Mouse (Mus musculus): ENCODE measurements around the gene Adam33. TPM values are rescaled to one million over a fixed set of nuclear protein-coding genes. Genes with fewer than 3 reads are reported as not detected.
"Not testable (repeated sequence)": the region's sequence is repeated elsewhere in the genome, so short reads cannot be mapped to it uniquely, and the experiment has no call there.

Adam33 gene
- 3.8 and 4.8 TPM in 2 replicates for total RNA-seq (2021)
- long read RNA-seq, partial matches to known transcripts, result 2 of 7 reads
- long read RNA-seq, other reads (novel, unspliced or antisense), result 4 of 7 reads

DNA sequence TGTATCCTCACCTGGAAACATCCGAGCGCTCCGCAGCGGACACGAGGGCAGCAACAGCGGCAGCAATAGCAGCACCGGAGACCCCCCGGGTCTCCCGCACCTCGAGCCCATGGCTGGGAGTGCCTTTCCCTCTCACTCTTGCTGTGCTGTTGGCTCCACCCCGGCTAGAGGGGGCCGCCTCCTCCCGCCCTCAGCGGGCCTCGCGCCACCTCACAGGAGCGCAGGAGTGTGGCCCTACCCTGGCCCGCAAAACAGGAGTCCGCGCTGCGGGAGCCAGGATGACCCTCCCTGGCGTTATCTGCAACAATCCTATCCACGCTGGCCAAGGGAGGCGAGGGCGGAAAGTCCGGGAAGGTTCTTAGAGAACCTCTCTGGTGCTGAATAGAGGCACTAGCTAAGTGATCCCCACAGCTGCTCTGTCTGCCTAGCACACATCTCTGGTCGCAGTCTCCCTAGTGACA lies at the start of gene Adam33:
Gene Adam33 (minus strand): TSS at position 411 of the 461 bp plus-strand sequence.
- no peak for DNase-seq

DNA sequence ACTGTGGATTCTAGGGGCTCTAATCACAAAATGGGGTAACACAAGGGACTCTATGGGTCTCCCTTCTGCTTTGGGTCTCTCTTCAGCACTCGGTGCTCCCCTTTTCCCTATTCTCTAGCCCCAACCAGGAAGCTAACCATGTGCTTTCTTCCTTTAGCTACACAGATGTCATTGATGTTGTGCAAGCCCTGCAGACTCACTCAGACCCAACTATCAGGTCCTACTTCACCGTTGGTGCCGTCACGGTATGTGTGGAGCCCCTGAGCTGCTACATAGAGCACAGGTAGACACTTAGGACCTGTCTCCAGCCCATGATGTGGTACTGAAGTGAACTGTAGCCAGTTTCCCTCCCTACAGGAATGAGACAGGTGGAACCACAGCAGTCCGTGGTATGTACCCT lies 42.4 kb upstream of the Adam33 start:
- no peak for DNase-seq

DNA sequence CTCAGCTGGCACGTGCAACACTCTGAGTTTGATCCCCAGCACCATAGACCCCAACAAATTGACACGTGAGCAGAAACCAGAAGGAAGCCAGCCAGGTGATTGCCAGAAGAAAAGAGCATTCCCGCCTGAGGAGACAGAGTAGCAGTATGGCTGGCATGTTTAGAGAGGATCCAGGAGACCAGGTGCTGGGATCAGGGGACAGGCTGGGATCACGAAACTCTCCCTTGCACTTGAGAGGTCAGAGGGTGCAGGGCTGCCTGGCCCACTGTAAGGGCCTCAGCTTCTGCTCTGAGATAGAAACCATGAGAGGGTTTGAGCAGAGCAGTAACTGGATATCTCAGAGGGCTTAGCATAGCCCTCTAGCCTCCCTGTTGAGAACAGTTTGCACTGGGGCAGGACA lies 41.4 kb upstream of the Adam33 start:
- not testable (repeated sequence) for DNase-seq

DNA sequence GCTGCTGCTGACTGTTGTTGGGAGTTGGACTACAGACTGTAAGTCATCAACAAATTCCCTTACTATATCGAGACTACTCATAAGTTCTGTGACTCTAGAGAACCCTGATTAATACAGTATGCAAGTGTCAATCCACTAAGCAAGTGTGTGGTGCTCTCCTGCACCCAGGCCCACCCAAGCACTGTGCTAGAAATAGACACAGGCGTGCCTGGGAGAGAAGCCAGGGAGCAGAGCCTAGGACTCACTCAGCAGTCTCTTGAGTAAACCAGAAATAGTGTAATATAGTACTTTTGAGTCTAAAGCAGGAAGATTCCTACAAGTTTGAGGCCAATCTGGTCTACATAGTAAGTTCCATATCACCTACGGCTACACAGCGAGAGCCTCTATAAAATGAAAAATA lies 40.4 kb upstream of the Adam33 start:
- DNase-seq, result no peak

DNA sequence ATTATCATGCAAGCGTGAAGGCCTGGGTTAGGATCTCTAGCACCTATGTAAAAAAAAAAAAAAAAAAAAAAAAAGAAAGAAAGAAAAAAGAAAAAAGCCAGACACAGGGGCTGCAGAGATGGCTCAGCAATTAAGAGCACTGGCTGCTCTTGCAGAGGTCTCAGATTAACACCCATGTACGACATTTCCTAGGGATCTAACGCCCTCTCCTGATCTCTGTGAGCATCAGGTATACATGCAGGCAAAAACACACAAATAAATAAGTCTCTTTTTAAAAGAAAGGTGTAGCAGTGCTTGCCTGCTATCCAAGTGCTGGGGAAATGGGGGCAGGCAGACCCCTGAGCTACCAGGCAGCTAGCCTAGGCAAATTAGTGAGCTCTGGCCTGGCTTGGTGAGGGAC lies 37.9 kb upstream of the Adam33 start:
- DNase-seq, result no peak

DNA sequence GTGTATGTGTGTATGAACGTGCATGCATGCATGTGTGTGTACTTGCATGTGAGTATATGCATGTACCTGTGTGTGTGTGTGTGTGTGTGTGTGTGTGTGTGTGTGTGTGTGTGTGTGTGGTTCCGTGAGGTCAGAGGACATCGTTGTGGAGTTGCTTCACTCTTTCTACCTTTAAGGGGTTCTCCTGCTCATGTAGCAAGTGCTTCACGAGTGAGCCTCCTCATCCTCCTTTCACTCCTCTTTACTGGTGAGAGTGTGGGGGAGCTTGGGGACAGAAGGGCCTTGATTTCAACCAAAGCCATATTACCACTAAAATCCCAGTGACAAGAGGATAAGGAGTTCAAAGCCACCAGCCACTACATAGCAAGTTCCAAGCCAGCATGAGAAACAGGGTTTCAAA lies 33.5 kb upstream of the Adam33 start:
- no peak for DNase-seq

DNA sequence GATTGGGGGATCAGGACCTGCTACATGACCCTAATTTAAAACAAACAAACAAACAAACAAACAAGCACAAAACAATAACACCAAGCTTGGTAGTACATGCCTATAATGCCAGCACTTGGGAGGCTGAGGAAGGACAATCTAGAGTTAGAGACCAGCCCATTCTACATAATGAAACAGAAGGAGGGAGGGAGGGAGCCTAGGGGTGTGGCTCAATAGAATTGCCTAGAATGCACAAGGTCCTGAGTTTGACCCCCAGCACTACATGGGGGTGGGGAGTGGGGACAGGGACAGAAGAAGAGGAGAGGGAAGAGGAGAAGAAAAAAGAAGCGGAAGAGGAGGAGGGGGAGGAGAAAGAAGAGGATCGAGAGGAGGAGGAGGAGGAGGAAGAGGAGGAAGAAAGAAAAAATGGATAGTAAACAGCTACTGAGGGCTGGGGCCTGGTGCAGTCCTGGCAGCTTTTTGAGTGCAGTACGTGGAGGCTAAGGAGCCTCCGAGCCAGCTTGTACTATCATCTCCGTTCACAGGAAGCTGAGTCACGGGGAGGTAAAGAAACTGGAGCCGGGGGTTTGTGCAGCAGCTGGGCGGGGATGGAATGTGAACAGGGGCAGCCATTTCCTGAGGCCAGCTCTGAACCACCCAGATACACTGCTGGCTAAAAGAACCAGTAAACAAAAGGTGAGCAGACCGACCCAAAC lies 32.6 kb upstream of the Adam33 start:
- DNase-seq, result peak; percentile 21

DNA sequence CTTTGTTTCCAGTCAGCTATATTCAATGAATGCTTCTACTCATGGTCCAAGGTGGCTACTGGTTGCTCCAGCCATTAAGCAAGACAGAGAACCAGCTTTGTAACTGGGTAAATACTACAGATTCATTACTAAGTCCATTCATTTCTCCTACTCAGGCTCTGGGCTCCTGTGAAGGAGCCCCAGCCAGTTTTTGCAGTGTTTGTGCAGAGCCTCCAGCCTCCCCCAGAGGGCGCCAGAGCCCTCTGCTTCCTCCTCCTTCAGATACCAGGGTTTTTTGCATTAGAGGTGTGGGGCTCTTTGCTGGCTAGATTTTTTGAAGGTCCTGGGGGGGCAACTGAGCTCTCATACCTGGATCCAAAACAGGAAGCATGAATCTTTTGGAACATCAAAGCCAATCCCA lies 31.2 kb upstream of the Adam33 start:
- DNase-seq, result peak; percentile 73

DNA sequence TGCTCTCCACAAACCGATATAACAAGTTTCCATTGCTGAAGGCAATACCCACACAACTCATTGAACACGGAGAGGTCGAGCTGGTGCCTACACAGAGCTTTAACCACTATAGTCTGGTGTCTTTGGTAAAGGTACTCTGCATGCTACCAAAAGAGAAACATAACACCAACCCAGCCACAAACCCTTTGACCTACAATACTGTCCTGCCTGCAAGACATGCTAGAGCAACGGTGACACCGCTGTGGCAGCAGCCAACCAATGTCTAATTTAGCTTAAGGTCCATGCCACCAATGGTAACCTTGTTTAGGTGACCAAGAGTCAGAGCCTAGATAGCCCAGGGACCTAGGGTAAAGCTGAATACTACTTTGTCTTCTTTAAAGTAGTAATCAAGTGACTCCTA lies 30.0 kb upstream of the Adam33 start:
- DNase-seq, result no peak

DNA sequence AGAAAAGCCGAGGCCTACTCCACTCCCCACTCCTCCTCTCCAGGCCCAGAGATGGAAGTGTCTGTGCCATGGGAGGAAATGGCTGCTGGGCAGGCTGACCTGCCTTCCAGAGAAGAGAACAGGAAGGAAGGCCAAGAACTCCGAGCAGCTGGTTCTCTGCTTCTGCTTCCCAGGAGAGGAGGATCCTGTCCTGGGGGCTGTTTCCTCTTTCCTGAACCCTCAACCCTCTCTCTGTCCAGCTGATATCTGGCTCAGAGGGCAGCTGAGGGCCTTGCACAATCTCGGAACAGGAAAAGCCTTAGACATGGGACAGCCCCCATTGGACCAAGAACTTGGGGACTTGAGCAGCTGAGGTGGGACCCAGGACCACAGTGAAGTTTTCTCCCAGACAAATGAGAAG lies 27.2 kb upstream of the Adam33 start:
- DNase-seq, result no peak

DNA sequence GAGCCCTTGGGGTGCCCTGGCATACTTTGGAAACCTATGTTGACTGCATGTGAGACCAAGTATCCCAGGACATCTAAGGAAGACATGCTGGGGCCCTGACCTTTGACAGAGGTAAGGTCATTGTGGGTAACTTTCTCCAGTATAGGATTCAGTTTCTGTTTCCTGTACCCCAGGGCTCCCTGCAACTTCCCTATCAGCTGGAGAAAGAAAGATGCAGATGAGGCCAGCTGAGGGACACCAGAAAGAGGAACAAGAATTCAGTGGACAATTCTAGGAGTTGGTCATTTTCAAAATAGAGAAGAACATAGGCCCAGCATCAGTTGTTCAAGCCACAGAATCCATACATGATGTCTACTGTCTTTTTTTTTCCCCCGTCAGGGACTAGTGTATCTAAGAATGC lies 26.0 kb upstream of the Adam33 start:
- no peak for DNase-seq

DNA sequence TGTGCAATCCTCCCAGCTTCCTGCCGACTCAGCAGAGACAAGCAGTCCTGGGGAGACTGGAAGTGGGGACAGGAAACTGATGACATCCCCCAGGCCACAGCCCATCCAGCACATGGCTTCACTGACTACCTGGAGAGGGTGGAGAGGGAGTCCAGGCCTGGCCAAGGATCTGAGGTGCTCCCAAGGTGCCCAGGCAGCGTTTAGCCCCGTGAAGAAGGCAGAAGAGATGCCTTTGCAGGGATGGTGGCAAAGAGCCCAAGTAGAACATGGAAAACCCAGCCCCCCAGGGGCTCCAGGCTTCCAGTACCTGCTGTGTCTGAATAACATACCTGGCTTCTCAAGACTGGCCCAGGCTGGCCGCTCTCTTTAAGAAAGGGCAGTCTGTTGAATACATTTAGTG lies 25.0 kb upstream of the Adam33 start:
- DNase-seq, result no peak

DNA sequence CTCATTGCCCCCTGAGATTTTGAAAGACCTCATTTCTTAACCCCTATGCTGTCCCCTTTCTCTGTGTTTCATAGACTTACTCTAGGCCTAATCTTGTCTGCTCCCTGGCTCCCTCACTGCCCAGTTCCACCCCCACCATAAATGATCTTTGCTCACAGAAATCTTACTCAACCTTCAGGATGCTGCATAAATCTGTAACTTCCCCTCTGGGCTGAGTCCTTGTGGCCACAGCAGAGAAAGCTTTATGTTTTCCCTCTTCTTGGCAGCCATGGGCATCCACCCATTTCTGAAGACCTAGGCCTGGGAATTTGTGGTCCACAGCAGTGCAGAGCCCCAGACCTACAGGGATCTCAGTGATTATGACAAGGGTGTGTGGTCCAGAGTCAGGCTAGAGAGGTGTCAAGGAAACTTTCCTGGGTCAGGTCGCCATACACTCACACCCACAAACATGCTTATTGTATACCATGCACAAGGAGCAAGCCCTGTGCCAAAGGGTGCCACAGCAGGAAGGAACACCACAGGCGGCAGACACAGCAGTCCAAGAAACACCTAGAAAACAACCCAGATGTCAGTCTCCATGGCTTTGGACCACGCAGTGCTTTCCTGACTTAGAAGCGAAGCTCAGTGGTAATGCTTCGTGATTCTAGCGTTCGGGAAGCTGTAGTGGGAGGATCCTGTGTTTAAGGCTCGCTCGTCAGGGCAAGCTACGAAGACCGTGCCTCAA lies 23.2 kb upstream of the Adam33 start, which contains the start of gene Siglec1:
Gene Siglec1 (minus strand): TSS at position 99 of the 724 bp plus-strand sequence.
- no peak for DNase-seq

DNA sequence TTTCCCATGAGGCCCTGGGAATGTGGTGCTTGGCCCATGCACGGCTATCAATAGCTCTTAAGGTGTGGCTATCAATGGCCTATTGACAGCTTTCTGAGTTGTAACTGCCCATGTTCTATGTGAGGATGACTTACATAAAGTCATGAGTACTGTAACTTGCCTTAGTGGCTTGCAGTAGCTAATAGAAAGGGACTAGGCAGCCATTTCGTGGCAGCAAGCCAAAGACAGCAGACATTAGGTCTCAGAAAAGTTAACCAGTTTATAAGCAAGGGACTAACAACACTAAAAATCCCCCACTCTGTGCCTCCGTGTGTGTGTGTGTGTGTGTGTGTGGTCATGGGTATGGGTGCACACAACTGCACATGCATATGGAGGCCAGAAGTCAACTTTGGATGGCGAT lies 20.6 kb upstream of the Adam33 start:
- DNase-seq, result no peak

DNA sequence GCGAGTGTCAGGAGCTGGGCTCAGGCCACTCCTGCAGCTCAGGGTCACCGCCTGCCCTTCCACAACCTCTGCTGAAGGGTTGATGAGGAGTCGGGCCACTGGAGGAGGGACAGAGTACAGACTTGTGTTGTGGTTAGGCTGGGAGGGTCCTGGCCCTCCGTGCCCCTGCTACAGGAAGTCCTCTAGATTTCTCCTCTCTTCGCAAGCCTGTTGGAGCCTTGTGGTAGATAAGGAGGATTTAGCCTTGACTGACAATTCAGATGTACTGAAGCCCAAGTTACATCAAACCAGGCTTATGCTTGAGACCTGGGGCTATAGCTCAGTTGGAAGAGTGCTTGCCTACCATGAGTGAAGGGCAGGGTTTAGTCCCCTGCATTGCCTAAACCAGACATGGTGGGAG lies 16.9 kb upstream of the Adam33 start:
- no peak for DNase-seq

DNA sequence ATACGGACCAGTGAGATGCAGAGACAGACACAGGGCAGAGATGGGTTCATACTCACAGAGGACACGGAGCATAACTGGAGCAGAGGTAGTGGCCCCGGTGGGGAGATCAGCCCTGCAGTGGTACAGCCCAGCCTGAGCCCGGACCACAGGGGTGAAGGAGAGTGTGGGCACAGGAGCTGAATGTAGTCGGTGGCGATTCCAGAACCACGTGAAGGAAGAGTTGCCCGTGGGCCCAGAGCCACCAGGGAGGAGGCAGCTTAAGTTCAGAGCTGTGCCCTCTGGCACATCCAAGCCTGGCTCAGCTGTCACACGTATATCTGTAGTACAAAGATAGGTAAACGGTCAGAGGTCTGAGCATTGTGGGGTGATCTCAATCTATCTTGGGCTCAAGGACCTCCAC lies 8.9 kb upstream of the Adam33 start:
- DNase-seq, result no peak

DNA sequence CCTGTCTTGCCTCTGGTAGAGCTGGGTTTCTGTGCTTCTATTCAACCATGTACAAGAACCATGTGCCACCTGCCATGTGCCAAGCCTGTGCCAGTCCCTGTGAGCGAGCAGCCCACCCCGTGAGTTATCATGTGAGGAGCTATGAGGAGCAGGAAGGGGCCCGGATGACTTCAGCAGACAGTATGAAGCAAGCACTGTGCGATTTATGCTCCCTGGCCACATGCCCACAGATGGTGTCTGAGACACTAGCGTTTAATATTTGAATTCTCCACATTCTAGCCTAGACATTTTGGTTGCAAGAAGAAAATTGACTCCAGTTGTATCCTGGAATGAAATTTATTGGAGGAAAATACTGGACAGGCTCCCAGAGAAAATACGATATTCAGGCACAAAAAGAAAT lies 3.9 kb upstream of the Adam33 start:
- DNase-seq, result peak; percentile 58

DNA sequence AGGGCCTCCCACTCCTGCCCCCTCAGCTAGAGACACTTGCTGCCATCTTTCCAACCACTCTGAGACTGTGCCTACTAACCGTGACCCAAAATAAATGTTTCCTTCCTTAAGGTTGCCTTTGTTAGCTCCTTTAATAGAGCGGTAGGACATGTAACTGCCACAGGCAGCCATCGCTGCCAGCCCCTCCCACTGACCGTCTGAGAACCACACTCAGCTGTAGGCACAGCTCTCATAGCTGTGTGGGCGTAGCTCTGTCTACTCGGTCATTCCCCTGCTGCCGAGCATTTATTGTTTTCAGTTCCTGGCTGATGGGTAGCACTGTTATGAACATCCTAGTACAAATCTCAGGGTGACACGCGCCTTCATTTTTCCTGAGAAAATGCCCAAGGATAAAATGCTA lies 2.7 kb upstream of the Adam33 start:
- DNase-seq, result no peak

DNA sequence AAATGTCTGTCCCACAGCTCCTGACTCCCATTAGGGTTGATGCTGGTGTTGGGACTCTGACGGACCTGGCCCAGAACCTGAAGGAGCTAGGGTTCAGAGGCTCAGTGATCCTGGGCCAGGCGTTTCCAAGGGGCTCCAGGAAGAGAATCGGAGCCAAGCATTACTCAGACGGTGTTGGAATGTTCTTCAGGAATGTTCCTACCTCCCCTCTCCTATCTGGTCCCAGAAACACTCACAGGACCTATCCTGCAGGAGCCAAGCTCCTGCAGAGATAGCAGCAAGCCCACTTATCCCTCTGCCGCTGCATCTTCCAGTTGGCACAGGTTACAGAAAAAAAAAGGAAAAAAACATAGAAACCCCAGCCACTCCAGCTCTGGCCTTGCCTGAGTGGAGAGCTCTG lies 2.0 kb downstream of the Adam33 start:
- no peak for DNase-seq

DNA sequence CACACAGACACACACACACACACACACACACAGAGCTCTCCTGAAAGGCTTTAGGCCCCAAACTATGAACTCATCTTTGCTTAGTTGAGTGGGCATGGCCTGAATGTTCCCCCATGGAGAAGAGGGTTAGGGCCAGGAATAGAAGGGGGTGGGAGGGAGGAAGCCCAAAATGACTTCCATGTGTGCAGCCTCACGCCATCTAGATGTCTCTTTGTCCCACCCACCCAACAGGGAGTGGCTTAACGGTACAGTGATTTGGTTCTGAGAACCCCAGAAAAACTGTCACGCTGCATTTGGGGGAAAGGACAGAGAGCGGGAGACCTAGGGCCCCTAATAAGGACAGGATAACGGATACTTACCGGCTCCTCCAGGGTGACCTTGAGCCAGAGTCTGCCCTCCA lies 2.8 kb downstream of the Adam33 start:
- no peak for DNase-seq

DNA sequence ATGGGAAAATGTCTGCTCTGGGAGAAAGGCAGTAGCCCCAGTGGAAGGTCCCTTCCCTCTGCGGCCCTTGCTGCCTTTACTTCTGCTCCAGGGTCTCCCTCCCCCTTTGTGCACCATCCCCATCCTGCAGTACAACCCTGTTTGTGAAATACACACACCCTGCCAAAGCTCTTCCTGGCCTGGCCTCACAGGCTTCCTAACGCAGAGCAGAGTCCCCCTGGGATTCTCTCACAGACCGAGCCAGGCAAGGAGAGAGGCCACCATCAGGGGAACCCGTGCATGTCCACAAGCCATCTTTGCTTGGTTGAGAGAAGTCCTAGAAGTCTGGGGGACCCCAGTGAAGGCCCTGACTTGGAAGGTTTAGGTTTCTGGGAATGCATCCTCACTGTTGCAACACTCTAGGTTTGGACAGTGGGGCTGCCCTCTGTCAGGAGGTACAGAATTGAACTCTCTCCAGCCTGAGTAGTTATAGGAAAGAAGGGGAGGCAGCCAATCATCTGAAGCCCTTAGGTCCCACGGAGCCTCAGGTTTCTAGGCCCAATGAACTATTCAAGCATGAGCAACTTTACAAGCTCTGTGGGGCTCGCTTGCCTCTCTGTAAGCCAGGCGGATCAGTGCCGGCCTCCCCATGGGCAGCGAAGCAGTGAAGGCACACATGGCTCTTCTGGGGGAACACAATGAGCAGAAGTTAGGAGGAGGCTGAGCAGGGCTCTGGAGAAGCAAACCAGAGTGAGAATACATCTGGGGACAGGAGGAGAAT lies 3.7 kb downstream of the Adam33 start:
- no peak for DNase-seq

DNA sequence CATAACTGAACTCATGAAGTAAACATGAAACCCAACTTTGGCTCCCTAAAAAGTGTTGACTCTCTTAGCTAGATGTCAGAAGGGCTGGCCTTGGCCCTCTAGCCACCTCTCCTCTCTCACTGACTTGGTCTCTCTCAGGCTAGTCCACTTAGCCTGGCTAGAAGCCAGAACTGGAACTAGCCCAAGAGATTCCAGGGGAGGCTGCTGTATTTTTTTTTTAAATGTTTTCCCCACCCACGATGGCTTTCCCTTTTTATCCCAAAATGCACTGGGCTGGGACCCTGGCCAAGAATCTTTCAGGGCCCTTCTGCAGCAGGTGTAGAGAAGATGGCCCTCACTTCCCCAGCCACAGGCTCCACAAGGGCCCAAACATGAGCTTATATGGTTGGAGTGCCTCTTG lies 4.2 kb downstream of the Adam33 start:
- peak; percentile 57 for DNase-seq

DNA sequence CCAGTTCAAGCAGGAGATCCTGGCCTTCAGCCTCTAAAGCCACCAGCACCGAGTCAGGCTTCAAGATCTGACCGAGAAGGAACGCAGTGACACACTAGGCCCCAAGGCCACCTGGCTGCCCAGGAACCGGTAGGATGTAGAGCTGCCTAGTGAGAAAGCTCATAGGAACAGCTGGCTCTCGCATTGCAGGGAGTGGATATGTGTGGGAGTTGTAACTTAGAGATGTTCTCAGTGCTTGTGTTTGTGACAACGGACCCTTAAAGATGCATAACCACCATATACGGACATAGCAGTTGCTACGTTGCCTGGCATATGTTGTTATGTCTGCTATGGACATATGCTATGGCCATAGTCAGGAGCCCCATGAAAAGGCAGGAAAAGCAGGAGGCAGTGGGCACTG lies 4.9 kb downstream of the Adam33 start:
- no peak for DNase-seq

Data from adrenal gland, postnatal 25 days (tissue).